Mouse (Mus musculus): ENCODE data around the gene Smarcd2.

GRCm38 (mm10) chr11:106307432-106307831 lies 34.7 kb upstream of the Smarcd2 start:
- TF ChIP-seq POLR2A (IDR thresholded peaks at IDR 0.05; ENCODE audit: low read depth, low read length), result no peak
- no peak for TF ChIP-seq CTCF (IDR thresholded peaks at IDR 0.05; ENCODE audit: extremely low read depth, insufficient read length, insufficient replicate concordance, low read depth, low read length)
